Mouse (Mus musculus) embryonic facial prominence, embryonic 13.5 days (tissue): ENCODE data around the gene Bicral. TPM values are rescaled to one million over a fixed set of nuclear protein-coding genes. Genes with fewer than 3 reads are reported as not detected.
"Not testable (repeated sequence)": the region's sequence is repeated elsewhere in the genome, so short reads cannot be mapped to it uniquely, and the experiment has no call there.

ENCODE experiments used
- ATAC-seq: fragments of 200-750 bp; cut with Nextera tagmentation; 2 replicates; pipeline ENCODE4 v1.8.0; 2017; ENCODE audit warnings: low read depth; ENCODE audit not compliant: insufficient number of reproducible peaks, insufficient read depth, low FRiP score, low TSS enrichment
- H3K27ac ChIP-seq: fragments of 300-500 bp; sonication (generic); 2 replicates; pipeline ENCODE4 v1.5.1; 2015; ENCODE audit warnings: moderate library complexity, mild to moderate bottlenecking, inconsistent platforms
- H3K27me3 ChIP-seq: fragments of 300-500 bp; sonication (generic); 2 replicates; pipeline ENCODE4 v1.6.1; 2015; ENCODE audit warnings: mild to moderate bottlenecking, inconsistent platforms
- H3K36me3 ChIP-seq: fragments of 300-500 bp; sonication (generic); 2 replicates; pipeline ENCODE4 v1.6.1; 2015; ENCODE audit warnings: mild to moderate bottlenecking, inconsistent platforms
- H3K4me1 ChIP-seq: fragments of 300-500 bp; sonication (generic); 2 replicates; pipeline ENCODE4 v1.6.1; 2015; ENCODE audit warnings: inconsistent platforms
- H3K4me2 ChIP-seq: fragments of 300-500 bp; sonication (generic); 2 replicates; pipeline ENCODE4 v1.6.1; 2015; ENCODE audit warnings: moderate library complexity, mild to moderate bottlenecking, inconsistent platforms
- H3K4me3 ChIP-seq: fragments of 300-500 bp; sonication (generic); 2 replicates; pipeline ENCODE4 v1.5.1; 2015; ENCODE audit warnings: mild to moderate bottlenecking, inconsistent platforms
- H3K9ac ChIP-seq: fragments of 300-500 bp; sonication (generic); 2 replicates; pipeline ENCODE4 v1.6.1; 2015; ENCODE audit warnings: mild to moderate bottlenecking, inconsistent platforms
- H3K9me3 ChIP-seq: fragments of 300-500 bp; sonication (generic); 2 replicates; pipeline ENCODE4 v1.6.1; 2016; ENCODE audit warnings: inconsistent platforms
- WGBS: fragments of 180-500 bp; shearing (Covaris S2); methylation state at CpG from one replicate; pipeline ENCODE4 v1.1.7; 2015; ENCODE audit warnings: mixed read lengths; 5-methylcytosine and 5-hydroxymethylcytosine counted together
- polyA plus RNA-seq: library from polyadenylated mRNA; unstranded; fragments of >200 nt; fragmentation: Nextera tagmentation; extraction: Ambion mirVana; gene quantifications from 2 replicates; pipeline ENCODE4 v1.2.1, GENCODE M21; 2015

Bicral gene
- polyA plus RNA-seq, 1 experiment from 2014 or later = 4.4 TPM

GRCm38 (mm10) chr17:46814497-46814896 is 43.8 kb downstream of the Bicral start:
- peaks cover 69% of the 10 kb centered on the region for H3K36me3 ChIP-seq

DNA sequence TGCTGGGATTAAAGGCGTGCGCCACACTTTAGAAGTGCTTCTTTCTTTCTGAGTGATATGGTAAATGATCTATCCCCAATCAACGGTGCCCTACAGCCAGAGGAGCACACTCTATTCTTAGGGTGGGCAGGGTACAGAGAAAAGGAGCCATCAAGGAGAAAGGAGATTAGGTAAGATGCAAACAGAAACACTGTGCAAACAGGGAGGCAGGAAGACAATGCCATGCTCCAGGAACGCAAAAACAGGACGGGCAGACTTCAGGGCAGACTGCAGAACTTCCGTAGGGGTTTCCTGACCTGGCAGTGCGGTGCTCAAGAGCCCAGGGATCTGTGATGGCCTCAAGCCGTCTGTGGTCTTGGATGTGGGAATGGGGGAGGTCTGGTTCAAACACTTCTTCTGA is 44.6 kb downstream of the Bicral start:
- Histone ChIP-seq H3K4me2 (no peak overlapping the region), H3K27me3 (no peaks in the 10 kb centered on the region), H3K36me3 (peaks cover 69% of the 10 kb centered on the region), H3K9ac (no peak overlapping the region), H3K4me3 (no peak overlapping the region), H3K9me3 (no peaks in the 10 kb centered on the region), H3K4me1 (no peaks in the 10 kb centered on the region), H3K27ac (no peak overlapping the region)
- no peak for ATAC-seq
- WGBS = 77% methylated on average over 8 of the region's 8 CpGs

More at GRCm38 (mm10) chr17:46814497-46814896, 43.8 kb downstream of the Bicral start:
- H3K4me3 ChIP-seq = no peak overlapping the region
- H3K4me1 ChIP-seq = no peaks in the 10 kb centered on the region
- no peak overlapping the region for H3K27ac ChIP-seq
- ATAC-seq = no peak
- 78% methylated on average over 6 of the region's 6 CpGs for WGBS
- no peaks in the 10 kb centered on the region for H3K27me3 ChIP-seq
- H3K4me2 ChIP-seq = no peak overlapping the region
- no peak overlapping the region for H3K9ac ChIP-seq
- no peaks in the 10 kb centered on the region for H3K9me3 ChIP-seq

- no peaks in the 10 kb centered on the region for H3K27me3 ChIP-seq
- no peak overlapping the region for H3K27ac ChIP-seq
- 93% methylated on average over 1 of the region's 1 CpGs for WGBS
- H3K9ac ChIP-seq = no peak overlapping the region
- no peaks in the 10 kb centered on the region for H3K4me1 ChIP-seq
- no peaks in the 10 kb centered on the region for H3K9me3 ChIP-seq
- no peak overlapping the region for H3K4me3 ChIP-seq
- no peak for ATAC-seq
- peaks cover 73% of the 10 kb centered on the region for H3K36me3 ChIP-seq
- no peak overlapping the region for H3K4me2 ChIP-seq
Observed at GRCm38 (mm10) chr17:46812442-46812841, 45.8 kb downstream of the Bicral start.

DNA sequence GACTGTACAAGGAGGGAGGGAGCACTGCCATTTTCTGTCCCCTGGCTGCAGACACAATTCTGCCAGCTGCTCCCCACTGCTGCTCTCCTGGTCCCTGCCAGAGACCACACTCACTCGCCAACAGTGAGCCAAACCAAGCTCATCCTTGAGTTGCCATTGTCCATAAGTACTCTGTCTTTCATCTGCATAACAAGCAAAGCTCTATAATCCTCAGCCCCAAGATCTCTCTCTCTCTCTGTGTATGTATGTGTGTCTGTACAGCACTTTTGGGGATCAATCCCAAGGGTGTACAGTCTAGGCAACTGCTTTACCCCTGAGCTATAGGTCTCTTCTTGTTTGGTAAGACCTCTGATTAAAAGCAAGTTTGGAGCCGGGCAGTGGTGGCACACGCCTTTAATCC is 47.6 kb downstream of the Bicral start:
- 96% methylated on average over 3 of the region's 3 CpGs for WGBS

DNA sequence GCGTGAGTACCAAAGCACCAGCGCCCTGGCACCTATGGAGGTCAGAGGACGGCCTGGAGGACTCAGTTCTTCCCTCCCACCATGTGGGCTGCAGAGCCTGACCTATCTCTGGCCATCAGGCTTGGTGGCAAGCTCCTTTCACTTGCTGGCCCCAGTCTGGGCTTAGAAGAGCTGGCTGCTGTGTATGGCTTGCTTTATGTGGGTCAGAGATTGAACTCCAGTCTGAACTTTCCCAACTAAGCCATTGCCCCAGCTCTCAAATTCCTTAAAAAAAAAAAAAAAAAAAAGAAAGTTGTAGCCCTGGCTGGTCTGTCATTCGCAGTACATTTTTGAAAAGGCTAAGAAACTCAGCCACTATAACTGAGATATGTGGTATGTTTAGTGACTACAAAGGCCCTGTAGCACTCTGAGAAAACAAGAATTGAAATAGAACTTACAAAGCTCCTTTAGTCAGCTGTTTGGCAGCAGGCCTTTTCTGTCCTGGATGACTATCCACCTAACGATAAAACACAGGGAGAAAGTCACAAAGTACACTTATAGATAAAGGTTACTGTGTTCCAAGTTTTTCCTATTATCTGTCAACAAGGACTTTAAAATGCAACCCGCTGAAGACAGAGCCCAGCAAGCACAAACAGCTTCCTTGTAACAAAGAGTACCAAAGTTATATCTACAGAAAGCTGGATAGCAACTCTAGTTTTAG is 49.0 kb downstream of the Bicral start:
- no peak overlapping the region for H3K27ac ChIP-seq
- H3K9ac ChIP-seq = no peak overlapping the region
- no peak overlapping the region for H3K4me2 ChIP-seq
- peaks cover 79% of the 10 kb centered on the region for H3K36me3 ChIP-seq
- ATAC-seq = no peak
- H3K4me1 ChIP-seq = no peaks in the 10 kb centered on the region
- 85% methylated on average over 6 of the region's 6 CpGs for WGBS
- H3K9me3 ChIP-seq = no peaks in the 10 kb centered on the region
- H3K27me3 ChIP-seq = no peaks in the 10 kb centered on the region
- H3K4me3 ChIP-seq = no peak overlapping the region

More for the DNA sequence above, 47.6 kb downstream of the Bicral start:
- peaks cover 76% of the 10 kb centered on the region for H3K36me3 ChIP-seq
- no peak overlapping the region for H3K27ac ChIP-seq
- no peaks in the 10 kb centered on the region for H3K4me1 ChIP-seq
- H3K4me2 ChIP-seq = no peak overlapping the region
- H3K27me3 ChIP-seq = no peaks in the 10 kb centered on the region
- no peak overlapping the region for H3K9ac ChIP-seq
- no peaks in the 10 kb centered on the region for H3K9me3 ChIP-seq
- ATAC-seq = no peak
- H3K4me3 ChIP-seq = no peak overlapping the region

- H3K4me3 ChIP-seq = no peak overlapping the region
- no peak overlapping the region for H3K9ac ChIP-seq
- peaks cover 75% of the 10 kb centered on the region for H3K36me3 ChIP-seq
- no peaks in the 10 kb centered on the region for H3K27me3 ChIP-seq
- no peak for ATAC-seq
- 89% methylated on average over 10 of the region's 10 CpGs for WGBS
- no peak overlapping the region for H3K27ac ChIP-seq
- H3K9me3 ChIP-seq = no peaks in the 10 kb centered on the region
- no peaks in the 10 kb centered on the region for H3K4me1 ChIP-seq
- no peak overlapping the region for H3K4me2 ChIP-seq
Observed at GRCm38 (mm10) chr17:46808376-46808775, 49.9 kb downstream of the Bicral start.

GRCm38 (mm10) chr17:46801761-46802160 is 56.5 kb downstream of the Bicral start:
- peaks cover 65% of the 10 kb centered on the region for H3K36me3 ChIP-seq
- 88% methylated on average over 6 of the region's 6 CpGs for WGBS
- no peak overlapping the region for H3K4me3 ChIP-seq
- no peak for ATAC-seq
- no peaks in the 10 kb centered on the region for H3K27me3 ChIP-seq
- no peak overlapping the region for H3K9ac ChIP-seq
- peaks cover 5% of the 10 kb centered on the region; the same call in 1 of the 2 replicates for H3K4me1 ChIP-seq
- no peak overlapping the region for H3K27ac ChIP-seq
- H3K4me2 ChIP-seq = no peak overlapping the region
- no peaks in the 10 kb centered on the region for H3K9me3 ChIP-seq

- peaks cover 48% of the 10 kb centered on the region for H3K36me3 ChIP-seq
- 77% methylated on average over 10 of the region's 10 CpGs for WGBS
- H3K9me3 ChIP-seq = no peaks in the 10 kb centered on the region
- H3K27ac ChIP-seq = no peak overlapping the region
- H3K27me3 ChIP-seq = no peaks in the 10 kb centered on the region
- H3K4me3 ChIP-seq = no peak overlapping the region
- ATAC-seq = no peak
- H3K4me1 ChIP-seq = peaks cover 5% of the 10 kb centered on the region; the same call in 1 of the 2 replicates
- H3K4me2 ChIP-seq = no peak overlapping the region
- no peak overlapping the region for H3K9ac ChIP-seq
Observed at GRCm38 (mm10) chr17:46799680-46800079, 58.6 kb downstream of the Bicral start.

DNA sequence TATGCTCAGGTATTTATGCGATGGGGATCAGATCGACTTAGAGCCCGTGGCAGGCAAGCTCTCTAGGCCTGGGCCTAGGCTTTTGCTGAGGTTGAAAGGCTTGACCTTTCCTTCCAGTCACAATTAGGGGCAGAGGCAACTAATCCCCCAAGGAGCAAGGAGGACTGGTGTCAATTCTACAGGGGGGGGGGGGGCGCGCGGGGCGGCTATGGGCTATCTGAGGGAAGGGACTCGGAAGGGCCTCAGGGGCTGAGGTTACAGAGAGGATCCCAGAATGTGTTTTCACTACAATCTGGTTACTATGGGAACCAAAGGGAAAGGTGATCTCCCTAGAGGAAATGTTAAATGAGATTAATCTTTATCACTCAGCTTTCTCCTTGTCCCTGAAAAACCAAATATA is 60.9 kb downstream of the Bicral start:
- H3K36me3 ChIP-seq = peaks cover 36% of the 10 kb centered on the region
- ATAC-seq = no peak
- H3K27me3 ChIP-seq = no peaks in the 10 kb centered on the region
- no peak overlapping the region for H3K4me3 ChIP-seq
- no peak overlapping the region for H3K27ac ChIP-seq
- H3K9ac ChIP-seq = no peak overlapping the region
- H3K4me2 ChIP-seq = no peak overlapping the region
- peaks cover 5% of the 10 kb centered on the region; the same call in 1 of the 2 replicates for H3K4me1 ChIP-seq
- WGBS = 11% methylated on average over 8 of the region's 8 CpGs
- H3K9me3 ChIP-seq = no peaks in the 10 kb centered on the region

DNA sequence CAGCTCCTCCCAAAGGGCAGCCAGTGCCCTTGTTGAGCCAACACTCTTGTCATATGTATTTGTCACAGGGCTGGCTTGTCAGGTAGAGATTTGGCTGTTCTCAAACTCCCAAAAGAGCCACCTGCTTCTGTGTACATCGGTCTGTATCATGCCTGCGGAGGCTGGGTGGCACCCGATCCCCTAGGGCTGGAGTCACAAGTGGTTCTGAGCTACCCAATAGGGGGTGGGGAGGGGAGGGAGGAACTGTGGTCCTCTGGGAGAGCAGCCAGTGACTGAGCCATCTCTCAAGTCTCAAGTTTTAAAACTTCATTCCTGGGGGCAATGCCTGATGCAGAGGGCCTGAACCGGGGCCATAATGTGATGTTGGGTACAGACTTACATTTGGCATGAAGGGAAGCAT is 61.5 kb downstream of the Bicral start:
- no peak overlapping the region for H3K9ac ChIP-seq
- 68% methylated on average over 4 of the region's 4 CpGs for WGBS
- peaks cover 5% of the 10 kb centered on the region; the same call in 1 of the 2 replicates for H3K4me1 ChIP-seq
- no peak overlapping the region for H3K4me3 ChIP-seq
- no peaks in the 10 kb centered on the region for H3K27me3 ChIP-seq
- H3K36me3 ChIP-seq = peaks cover 29% of the 10 kb centered on the region
- no peaks in the 10 kb centered on the region for H3K9me3 ChIP-seq
- H3K27ac ChIP-seq = no peak overlapping the region
- ATAC-seq = no peak
- no peak overlapping the region for H3K4me2 ChIP-seq

DNA sequence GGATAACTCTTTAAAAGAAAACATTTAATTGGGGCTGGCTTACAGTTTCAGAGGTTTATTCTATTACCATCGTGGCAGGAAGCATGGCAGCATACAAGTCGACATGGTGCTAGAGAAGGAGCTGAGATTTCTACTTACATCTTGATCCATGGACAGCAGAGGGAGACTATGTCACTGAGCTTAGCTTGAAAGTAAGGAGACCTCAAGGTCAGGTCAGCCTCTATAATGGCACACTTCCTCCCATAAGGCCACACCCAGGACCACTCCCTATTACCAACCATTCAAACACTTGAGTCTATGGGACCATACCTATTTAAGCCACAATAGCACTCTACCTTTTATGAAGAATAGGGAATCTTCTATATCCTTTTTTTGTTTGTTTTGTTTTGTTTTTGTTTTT is 65.3 kb downstream of the Bicral start:
- ATAC-seq = no peak
- no peak overlapping the region for H3K4me2 ChIP-seq
- no peak overlapping the region for H3K9ac ChIP-seq
- H3K27ac ChIP-seq = no peak overlapping the region
- peaks cover 5% of the 10 kb centered on the region; the same call in 1 of the 2 replicates for H3K4me1 ChIP-seq
- no peaks in the 10 kb centered on the region for H3K9me3 ChIP-seq
- H3K4me3 ChIP-seq = no peak overlapping the region
- WGBS = 83% methylated on average over 2 of the region's 2 CpGs
- no peaks in the 10 kb centered on the region for H3K27me3 ChIP-seq
- no peaks in the 10 kb centered on the region for H3K36me3 ChIP-seq

GRCm38 (mm10) chr17:46787974-46788373 is 70.3 kb downstream of the Bicral start:
- H3K9me3 ChIP-seq, H3K4me2 ChIP-seq, H3K36me3 ChIP-seq, H3K4me3 ChIP-seq, H3K9ac ChIP-seq, H3K27me3 ChIP-seq, H3K4me1 ChIP-seq, H3K27ac ChIP-seq, ATAC-seq: not testable (repeated sequence)
- WGBS = 61% methylated on average over 2 of the region's 2 CpGs
